Mouse (Mus musculus) thymus, adult 2 months (tissue): ENCODE measurements around the gene Zcchc9. TPM values are rescaled to one million over a fixed set of nuclear protein-coding genes. Genes with fewer than 3 reads are reported as not detected.

ENCODE experiments used
- DNase-seq: peaks from one replicate; pipeline ENCODE4 v3.0.0; 2021
- H3K27ac ChIP-seq: fragments of 200-500 bp; 2 replicates; pipeline ENCODE4 v1.5.1; 2012; ENCODE audit warnings: low read length, control low read depth; ENCODE audit not compliant: control insufficient read depth, insufficient read depth
- H3K27me3 ChIP-seq: fragments of 200-500 bp; 2 replicates; pipeline ENCODE4 v1.6.1; 2012; ENCODE audit warnings: mild to moderate bottlenecking, low read length, moderate library complexity, mixed read lengths; ENCODE audit not compliant: control insufficient read depth, insufficient read depth
- H3K36me3 ChIP-seq: fragments of 200-500 bp; 2 replicates; pipeline ENCODE4 v1.6.1; 2012; ENCODE audit warnings: mild to moderate bottlenecking, low read length, moderate library complexity; ENCODE audit not compliant: control insufficient read depth, insufficient read depth
- H3K4me1 ChIP-seq: fragments of 200-500 bp; replicated peaks from 2 replicates; pipeline ENCODE4 v1.6.1; 2012; ENCODE audit warnings: low read length; ENCODE audit not compliant: control insufficient read depth, insufficient read depth
- H3K4me3 ChIP-seq: fragments of 200-500 bp; 2 replicates; pipeline ENCODE4 v1.5.1; 2012; ENCODE audit warnings: mild to moderate bottlenecking, low read length, control low read depth, moderate library complexity; ENCODE audit not compliant: control insufficient read depth, insufficient read depth
- CTCF ChIP-seq: fragments of 200-500 bp; IDR thresholded peaks from 2 replicates; pipeline ENCODE4 v1.5.1; 2012; ENCODE audit warnings: mild to moderate bottlenecking, control low read depth, low read length, moderate library complexity, borderline replicate concordance; ENCODE audit not compliant: control insufficient read depth, poor library complexity, insufficient read depth; ENCODE audit errors: extremely low read depth
- POLR2A ChIP-seq: fragments of 200-500 bp; IDR thresholded peaks from 2 replicates; pipeline ENCODE4 v1.6.1; 2012; ENCODE audit warnings: mild to moderate bottlenecking, low read length, control low read depth, moderate library complexity; ENCODE audit not compliant: control insufficient read depth, poor library complexity, insufficient read depth; ENCODE audit errors: extremely low read depth
- WGBS: fragments of 180-500 bp; shearing (Covaris S2); methylation state at CpG from one replicate; pipeline ENCODE4 v1.1.7; 2018; 5-methylcytosine and 5-hydroxymethylcytosine counted together
- polyA plus RNA-seq: library from polyadenylated mRNA; depleted of rRNA; stranded (reverse); fragments of >200 nt; gene quantifications from 2 replicates; pipeline ENCODE4 v1.2.3, GENCODE M21; 2012; rRNA removed

Zcchc9 gene
- polyA plus RNA-seq, 1 experiment: 20.4 TPM

- no peak for DNase-seq
- no peak overlapping the region for H3K4me3 ChIP-seq
- H3K36me3 ChIP-seq: no peaks in the 10 kb centered on the region
- 95% methylated on average over 4 of the region's 4 CpGs for WGBS
- peaks cover 4% of the 10 kb centered on the region for H3K4me1 ChIP-seq
- TF ChIP-seq CTCF (no peak), POLR2A (no peak)
- H3K27ac ChIP-seq: no peak overlapping the region
- H3K27me3 ChIP-seq: no peaks in the 10 kb centered on the region
These were observed 51.3 kb downstream of the Zcchc9 start for GRCm38 (mm10) chr13:91756230-91756629.

GRCm38 (mm10) chr13:91754762-91755161 lies 52.7 kb downstream of the Zcchc9 start:
- no peak for DNase-seq
- peaks cover 4% of the 10 kb centered on the region for H3K4me1 ChIP-seq
- no peak overlapping the region for H3K4me3 ChIP-seq
- H3K27ac ChIP-seq: no peak overlapping the region
- TF ChIP-seq POLR2A: no peak
- no peak for TF ChIP-seq CTCF
- no peaks in the 10 kb centered on the region for H3K27me3 ChIP-seq
- H3K36me3 ChIP-seq: no peaks in the 10 kb centered on the region

- TF ChIP-seq POLR2A: no peak
- no peak for TF ChIP-seq CTCF
- Histone ChIP-seq H3K27me3 (no peaks in the 10 kb centered on the region), H3K36me3 (no peaks in the 10 kb centered on the region), H3K27ac (no peak overlapping the region), H3K4me3 (no peak overlapping the region), H3K4me1 (peaks cover 4% of the 10 kb centered on the region)
- DNase-seq: peak; percentile 34
- 11% methylated on average over 4 of the region's 4 CpGs for WGBS
These were observed 53.8 kb downstream of the Zcchc9 start for GRCm38 (mm10) chr13:91753724-91754123.

GRCm38 (mm10) chr13:91749981-91750380 lies 57.5 kb downstream of the Zcchc9 start:
- TF ChIP-seq POLR2A: no peak
- TF ChIP-seq CTCF: no peak
- Histone ChIP-seq H3K27me3 (no peaks in the 10 kb centered on the region), H3K36me3 (no peaks in the 10 kb centered on the region), H3K4me1 (peaks cover 4% of the 10 kb centered on the region), H3K4me3 (no peak overlapping the region), H3K27ac (no peak overlapping the region)
- 94% methylated on average over 4 of the region's 4 CpGs for WGBS
- DNase-seq: no peak

- no peaks in the 10 kb centered on the region for H3K27me3 ChIP-seq
- H3K4me1 ChIP-seq: no peaks in the 10 kb centered on the region
- H3K27ac ChIP-seq: no peak overlapping the region
- no peak for DNase-seq
- no peaks in the 10 kb centered on the region for H3K36me3 ChIP-seq
- 98% methylated on average over 2 of the region's 2 CpGs for WGBS
- TF ChIP-seq POLR2A (no peak), CTCF (no peak)
- no peak overlapping the region for H3K4me3 ChIP-seq
These were observed 59.1 kb downstream of the Zcchc9 start for GRCm38 (mm10) chr13:91748401-91748800.

Other genes starting within 250 kb of the Zcchc9 start
- 0.03 and 0.27 TPM in 2 replicates for gene Acot12, start 66.2 kb downstream of the Zcchc9 start, polyA plus RNA-seq
- 4.4 and 80.0 TPM in 2 replicates for gene Ckmt2, start 69.2 kb upstream of the Zcchc9 start, polyA plus RNA-seq